Mouse (Mus musculus): ENCODE data around the gene Syt8.

Gene Syt8

DNA sequence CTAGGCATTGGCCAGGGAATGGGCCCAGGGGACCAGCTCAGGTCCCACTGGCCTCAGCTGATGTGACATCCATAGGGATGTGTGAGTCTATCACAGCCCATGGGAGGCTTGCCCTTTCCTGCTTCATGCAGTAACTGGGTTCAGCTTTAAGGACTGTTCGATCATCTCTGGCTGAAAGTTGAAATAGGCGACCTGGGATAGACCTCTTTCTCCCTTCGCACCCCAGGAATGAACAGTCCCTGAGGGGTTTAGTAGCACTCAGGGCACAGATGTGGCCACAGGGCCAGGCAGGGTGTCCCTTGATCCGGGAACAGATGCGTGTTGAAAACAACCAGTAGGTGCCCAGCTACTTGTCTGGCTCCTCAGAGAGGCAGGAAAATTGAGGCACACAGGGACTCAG, 41.6 kb downstream of the Syt8 start:
- DNase-seq (ENCODE audit: low read depth, low spot score): no peak

DNA sequence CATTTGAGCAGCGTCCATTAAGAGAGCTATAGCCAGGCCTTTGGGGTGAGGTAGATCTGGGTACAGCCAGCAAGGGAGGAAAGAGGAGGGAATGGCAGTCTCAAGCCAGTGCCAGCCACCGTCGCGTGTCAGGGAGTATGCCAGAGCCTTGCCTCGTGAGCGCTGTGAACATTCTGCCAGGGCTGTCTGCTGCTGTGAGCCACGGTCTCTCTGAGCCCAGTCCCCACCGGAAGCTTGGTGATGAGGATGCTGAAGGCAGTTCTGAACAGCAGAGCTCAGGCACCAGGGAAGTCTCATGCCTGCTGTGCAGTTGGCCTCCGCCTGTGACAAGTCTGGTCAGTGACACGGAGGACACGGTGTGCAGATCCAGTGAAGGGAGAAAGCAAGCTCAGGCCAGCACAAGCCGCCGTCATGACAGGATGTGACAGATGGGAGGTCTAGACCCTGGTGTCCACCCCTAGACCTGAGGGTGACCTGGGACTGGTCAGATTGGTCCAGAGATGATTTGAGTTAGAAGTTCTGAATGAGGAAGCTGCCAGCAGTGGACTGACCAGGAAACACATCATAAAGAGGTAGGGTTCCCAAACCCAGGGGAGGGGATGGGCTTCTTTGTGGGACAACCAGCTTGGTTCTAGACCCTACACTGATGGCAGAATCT, 42.3 kb downstream of the Syt8 start:
- DNase-seq (ENCODE audit: low read depth, low spot score): no peak

DNA sequence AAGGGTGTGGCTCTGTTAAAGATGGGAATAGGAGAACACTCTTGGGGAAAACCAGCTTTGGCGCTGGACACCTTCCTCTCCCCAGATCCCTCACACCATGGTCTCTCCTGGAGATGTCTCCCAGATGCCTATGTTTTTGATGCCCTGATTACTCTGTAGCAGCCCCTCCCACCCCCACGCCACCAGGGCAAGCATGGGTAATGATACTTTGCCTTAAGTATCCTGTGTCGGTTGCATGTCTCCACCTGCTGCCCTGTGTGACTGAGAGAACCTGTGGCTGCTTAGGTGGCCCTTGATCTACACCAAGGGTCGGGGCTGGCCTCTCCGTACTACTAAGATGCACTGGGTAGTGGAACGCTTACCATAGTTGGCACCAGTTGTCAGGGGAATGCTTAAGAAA, 43.4 kb downstream of the Syt8 start:
- DNase-seq (ENCODE audit: low read depth, low spot score): no peak

DNA sequence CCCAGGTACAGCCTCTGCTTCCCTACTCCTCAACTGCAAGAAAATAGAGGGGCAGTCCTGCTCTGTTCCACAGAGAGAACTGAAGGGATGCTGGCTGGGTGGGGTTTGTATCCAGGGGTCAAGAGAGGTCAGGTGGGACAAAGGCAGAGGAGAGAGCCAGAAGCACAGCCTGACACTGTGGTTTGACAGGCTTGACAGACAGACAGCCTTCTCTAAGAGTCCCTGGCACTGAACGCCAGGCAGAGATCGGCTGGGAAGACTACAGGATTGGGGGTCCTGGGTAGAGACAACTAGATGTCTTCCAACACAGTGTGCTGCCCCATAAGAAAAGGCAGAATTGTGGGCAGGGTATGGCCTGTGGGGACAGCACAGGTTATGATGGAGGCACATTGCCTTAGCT, 43.9 kb downstream of the Syt8 start:
- DNase-seq (ENCODE audit: low read depth, low spot score): no peak

DNA sequence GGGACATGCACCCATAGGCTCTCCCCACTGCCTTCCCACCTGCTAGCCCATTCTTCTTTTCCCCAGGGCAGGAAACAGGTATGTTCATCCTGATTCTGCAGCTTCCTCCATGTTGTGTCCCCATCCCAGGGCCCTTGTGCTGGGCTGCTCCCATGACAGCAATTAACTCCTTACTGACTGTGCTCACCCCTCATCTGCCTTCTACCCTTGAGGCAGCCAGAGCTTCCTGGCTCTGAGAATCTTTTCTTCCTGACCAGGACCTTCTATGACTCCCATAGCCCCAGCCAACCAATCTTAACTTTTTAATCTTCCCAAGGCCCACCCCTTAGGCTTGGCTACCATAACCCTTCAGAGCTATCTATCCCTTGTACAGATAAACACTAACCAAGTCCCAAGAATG, 44.7 kb downstream of the Syt8 start:
- no peak for DNase-seq (ENCODE audit: low read depth, low spot score)

DNA sequence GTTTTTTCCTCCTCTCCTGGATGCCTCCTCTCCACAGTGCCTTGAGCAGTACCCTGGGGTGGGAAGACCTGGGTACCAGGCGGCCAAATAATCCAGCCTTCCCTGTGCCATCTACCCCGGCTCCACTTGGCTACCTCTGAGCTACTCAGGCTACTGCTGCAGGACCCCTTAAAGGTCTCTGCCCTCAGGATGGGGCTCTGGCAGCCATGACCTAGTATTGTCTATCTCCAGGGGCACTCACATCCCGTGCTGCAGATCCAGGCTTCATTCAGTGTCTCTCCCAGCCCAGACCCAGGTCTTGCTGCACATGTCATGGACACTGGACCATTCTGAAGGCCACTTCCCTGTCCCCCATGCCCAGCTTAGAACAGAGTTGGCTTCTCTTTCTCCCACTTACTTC, 45.2 kb downstream of the Syt8 start:
- no peak for DNase-seq (ENCODE audit: low read depth, low spot score)

DNA sequence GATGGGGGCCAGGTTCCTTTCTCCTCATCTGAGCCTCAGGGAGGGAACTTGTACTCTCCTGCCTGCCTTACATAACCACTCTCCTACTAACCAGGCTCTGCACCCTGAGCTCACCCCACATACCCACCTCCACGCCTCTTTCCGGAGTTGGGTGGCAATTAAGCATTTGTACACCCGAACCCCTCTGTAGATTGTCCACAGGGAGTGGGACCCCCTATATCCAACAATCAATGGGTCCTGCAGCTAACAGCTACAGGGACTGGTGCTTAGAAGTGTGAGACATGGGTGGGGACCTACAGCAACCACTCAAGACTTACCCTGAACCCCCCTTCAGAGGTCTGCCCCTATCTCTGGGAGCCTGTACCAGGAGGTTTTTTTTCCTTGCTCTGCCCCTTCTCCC, 46.0 kb downstream of the Syt8 start:
- DNase-seq (ENCODE audit: low read depth, low spot score): no peak

DNA sequence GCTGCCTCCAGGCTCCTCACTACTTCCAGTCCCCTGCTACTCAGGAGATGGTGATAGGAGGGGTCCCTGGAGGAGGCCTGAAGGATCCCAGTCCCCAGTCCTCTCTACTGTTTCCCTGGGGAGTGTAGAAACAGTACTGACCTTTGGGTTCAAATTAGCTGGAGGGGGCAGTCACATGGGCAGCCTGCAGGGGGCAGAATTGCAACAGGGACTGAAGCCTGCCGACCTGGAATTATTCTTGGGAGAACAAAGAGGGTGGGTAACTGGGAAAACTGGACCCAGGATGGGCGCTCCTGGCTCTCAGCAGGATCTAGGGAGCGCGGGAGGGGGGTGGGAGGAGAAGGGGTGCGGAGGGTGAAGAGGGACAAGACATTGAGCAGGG, 46.5 kb downstream of the Syt8 start:
- DNase-seq (ENCODE audit: low read depth, low spot score): peak; percentile 44

DNA sequence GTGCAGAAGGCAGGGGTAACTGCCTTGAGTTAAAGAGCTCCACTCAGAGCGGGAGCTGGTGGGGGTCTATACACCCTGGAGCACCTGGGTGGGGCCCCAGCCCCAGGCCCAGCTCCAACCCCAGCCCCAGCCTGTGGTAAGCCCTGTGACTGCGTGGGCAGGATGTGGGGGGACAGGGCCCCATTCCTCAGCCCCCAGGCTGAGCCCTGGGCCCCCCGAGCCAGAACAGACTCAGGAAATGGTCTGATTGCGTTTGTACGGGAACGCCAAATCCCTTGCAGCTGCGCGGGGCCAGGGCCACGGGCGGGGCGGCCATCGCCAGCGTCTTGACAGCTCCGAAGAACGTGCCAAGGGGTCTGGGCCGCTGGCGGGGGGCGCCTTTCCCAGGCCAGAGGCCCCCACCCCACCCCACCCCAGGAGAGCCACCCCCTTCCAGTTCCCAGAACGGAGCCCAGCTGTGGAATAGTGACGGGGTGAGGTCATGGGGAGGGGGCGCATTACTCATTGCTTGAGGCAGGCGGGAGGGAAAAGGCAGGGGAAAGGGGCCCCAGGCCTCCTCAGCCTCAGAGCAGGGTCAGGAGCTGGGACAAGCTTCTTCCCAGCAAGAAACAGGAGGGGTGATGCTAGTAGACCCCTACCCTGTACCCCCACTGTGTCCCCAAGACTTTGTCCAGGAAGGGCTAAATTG, 47.1 kb downstream of the Syt8 start:
- DNase-seq (ENCODE audit: low read depth, low spot score): no peak

DNA sequence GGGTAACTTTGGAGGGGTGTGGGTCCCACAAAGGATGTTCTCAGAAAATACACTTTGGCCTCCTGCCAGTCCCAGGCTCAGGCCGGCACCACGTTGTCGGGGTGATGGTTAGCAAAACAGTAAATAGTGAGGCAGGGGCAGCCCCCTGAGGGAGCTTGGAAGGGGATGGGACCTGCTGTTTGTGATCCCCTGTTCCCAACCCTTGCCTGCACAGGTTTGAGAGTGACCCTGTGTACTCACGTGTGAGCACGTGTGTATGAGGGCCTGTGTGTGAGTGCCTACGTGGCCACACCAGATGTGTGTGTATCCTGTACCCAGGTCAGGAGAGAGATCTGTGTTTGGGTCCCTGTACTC, 47.6 kb downstream of the Syt8 start:
- DNase-seq (ENCODE audit: low read depth, low spot score): no peak

DNA sequence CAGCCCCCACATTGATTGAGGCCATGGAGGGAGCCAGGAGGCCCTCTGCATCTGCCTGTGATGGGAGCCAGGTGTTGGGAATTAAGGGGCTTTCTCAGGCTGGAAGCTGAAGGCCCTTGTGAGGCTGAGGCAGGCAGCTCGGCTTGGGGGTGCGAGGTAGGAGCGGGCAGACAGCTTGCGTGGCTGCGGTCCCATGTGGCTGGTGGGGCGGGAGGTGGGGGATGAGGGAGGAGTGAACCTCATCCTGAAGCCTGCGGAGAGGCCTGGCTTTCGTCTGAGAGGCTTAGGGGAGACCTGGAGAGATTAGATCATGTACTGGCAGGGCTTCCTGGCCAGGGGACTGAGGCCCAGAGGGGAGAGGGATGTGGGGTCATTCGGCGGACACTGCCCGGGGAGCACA, 48.5 kb downstream of the Syt8 start:
- no peak for DNase-seq (ENCODE audit: low read depth, low spot score)

DNA sequence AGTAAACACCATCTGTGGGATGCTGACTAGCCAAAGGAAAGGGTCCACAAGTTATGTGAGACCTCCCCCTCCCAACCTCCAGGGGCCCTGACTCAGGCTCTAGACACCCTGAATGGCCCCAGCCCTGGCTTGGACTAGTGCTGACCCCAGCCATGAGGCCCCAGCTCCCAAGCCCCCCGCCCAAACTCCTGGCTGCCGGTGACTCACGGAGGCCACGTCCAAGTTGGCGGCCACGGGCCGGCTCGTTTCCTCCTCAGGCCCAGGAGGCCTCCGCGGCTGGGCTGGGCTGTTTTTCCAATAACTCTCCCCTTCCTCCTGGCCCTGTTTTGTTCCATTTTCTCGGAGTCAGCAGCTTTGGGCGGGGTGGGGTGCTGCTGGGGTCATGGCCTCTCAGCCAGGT, 50.1 kb downstream of the Syt8 start:
- DNase-seq (ENCODE audit: low read depth, low spot score): no peak

DNA sequence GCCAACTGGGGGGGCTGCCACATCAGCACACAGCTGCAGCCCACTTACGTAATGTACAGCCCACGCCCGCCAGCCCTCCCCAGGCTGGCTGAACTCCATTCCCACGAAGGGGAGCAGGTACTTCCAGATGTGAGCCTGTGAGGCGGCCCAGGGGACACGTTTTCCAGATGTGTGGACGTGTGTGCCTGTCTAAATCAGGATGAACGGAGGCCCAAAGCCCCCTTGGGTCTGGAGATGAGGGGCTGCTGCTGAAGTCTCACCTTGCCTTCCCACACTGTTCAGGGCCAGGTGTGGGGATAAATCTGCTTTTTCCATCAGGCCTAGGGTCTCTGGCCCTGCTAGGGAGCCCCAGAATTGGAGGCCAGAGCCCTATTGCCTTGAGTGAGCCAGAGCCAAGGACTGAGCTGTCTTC, 52.1 kb downstream of the Syt8 start:
- DNase-seq (ENCODE audit: low read depth, low spot score): no peak

DNA sequence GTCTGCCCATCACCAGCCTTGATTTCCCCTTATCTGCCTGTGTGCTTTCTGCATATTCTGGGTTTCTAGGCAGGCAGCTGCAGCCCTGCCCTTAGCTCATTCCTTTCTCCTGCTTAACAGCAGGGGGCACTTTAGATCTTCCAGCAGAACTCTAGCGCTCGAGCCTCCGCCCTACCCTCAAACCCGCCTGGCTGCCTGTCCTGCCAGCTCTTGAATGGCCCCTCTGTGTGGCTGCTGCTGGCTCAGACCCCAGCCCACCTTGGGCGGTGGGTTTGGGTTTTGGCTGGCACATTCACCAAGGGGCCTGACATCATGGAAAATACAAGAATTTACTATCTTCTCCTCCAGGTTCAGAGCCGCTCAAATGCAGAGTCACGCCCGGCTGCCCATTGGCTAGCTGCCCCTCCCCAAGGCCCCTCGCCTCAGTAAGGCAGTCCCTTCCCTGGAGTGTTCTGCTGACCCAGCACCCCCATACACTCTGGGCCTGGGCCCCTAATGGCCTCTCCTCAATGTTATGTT, 52.8 kb downstream of the Syt8 start:
- DNase-seq (ENCODE audit: low read depth, low spot score): peak; percentile 59

DNA sequence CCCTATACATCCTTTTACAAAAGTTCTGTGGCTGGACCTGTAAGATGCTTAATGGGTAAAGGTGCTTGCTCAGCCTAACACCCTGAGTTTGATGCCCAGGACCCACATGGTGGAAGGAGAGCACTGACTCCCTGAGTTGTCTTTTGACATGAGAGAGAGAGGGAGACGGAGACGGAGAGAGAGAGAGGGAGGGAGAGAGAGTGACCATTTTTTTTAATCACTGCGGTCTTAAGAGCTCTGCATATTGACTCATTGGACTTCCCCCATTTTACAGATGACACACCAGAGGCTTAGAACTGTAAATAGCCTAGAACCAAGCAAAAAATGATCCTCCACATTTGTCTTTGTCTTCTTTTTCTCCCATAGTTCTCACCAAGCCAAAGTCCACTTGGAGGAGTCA, 53.4 kb downstream of the Syt8 start:
- DNase-seq (ENCODE audit: low read depth, low spot score): no peak
